Mouse (Mus musculus): ENCODE data around the gene Clec1b. TPM values are rescaled to one million over a fixed set of nuclear protein-coding genes. Genes with fewer than 3 reads are reported as not detected.

Clec1b gene
- polyA plus RNA-seq, 1 experiment from 2014 or later: 1.9 TPM

- peak; percentile 78 for ATAC-seq (ENCODE audit: low FRiP score, low TSS enrichment)
- Histone ChIP-seq H3K4me2 (ENCODE audit: low read length) (no peak overlapping the region), H3K36me3 (ENCODE audit: control insufficient read depth, insufficient read depth, low read length) (no peaks in the 10 kb centered on the region), H3K4me3 (replicated peaks; ENCODE audit: low read depth, low read length) (no peak overlapping the region), H3K9me3 (ENCODE audit: control insufficient read depth, low read length) (no peaks in the 10 kb centered on the region), H3K9ac (replicated peaks; ENCODE audit: low read length) (no peak overlapping the region), H3K27me3 (ENCODE audit: control insufficient read depth, insufficient read depth, low read length) (no peaks in the 10 kb centered on the region), H3K27ac (replicated peaks; ENCODE audit: low read depth, low read length) (no peak overlapping the region), H3K4me1 (ENCODE audit: control insufficient read depth, insufficient read depth, low read length) (no peaks in the 10 kb centered on the region)
- 24% methylated on average over 1 of the region's 1 CpGs for WGBS
- DNase-seq: peak; percentile 78
Observed at GRCm38 (mm10) chr6:129423734-129424072, 26.6 kb downstream of the Clec1b start.

DNA sequence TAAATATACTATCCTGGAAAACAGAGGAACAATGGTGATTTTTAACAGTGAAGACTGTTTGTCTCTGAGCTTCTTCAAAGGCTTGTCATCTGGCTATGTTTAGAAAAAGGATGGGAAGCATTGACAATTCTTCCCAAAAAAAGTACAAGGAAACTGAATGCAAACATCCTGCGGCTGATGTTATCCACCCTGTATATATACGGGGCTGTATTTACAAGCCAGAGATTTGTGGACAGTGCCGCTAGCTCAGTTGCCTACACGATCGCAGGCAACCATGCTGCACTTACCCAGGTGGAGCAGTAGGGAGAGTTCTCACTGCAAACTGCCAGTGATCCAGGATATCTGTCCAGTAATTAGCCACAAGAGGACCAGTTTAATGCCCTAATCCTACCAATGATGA, 28.1 kb downstream of the Clec1b start:
- no peak overlapping the region for H3K4me2 ChIP-seq (ENCODE audit: low read length)
- no peak overlapping the region for H3K27ac ChIP-seq (replicated peaks; ENCODE audit: low read depth, low read length)
- H3K4me3 ChIP-seq (replicated peaks; ENCODE audit: low read depth, low read length): no peak overlapping the region
- no peak overlapping the region for H3K9ac ChIP-seq (replicated peaks; ENCODE audit: low read length)
- H3K36me3 ChIP-seq (ENCODE audit: control insufficient read depth, insufficient read depth, low read length): no peaks in the 10 kb centered on the region
- no peak for DNase-seq
- H3K4me1 ChIP-seq (ENCODE audit: control insufficient read depth, insufficient read depth, low read length): no peaks in the 10 kb centered on the region
- H3K9me3 ChIP-seq (ENCODE audit: control insufficient read depth, low read length): no peaks in the 10 kb centered on the region
- WGBS: 86% methylated on average over 5 of the region's 5 CpGs
- H3K27me3 ChIP-seq (ENCODE audit: control insufficient read depth, insufficient read depth, low read length): no peaks in the 10 kb centered on the region
- no peak for ATAC-seq (ENCODE audit: low FRiP score, low TSS enrichment)

- H3K36me3 ChIP-seq (ENCODE audit: control insufficient read depth, insufficient read depth, low read length): no peaks in the 10 kb centered on the region
- no peak overlapping the region for H3K9ac ChIP-seq (replicated peaks; ENCODE audit: low read length)
- 53% methylated on average over 5 of the region's 5 CpGs for WGBS
- H3K4me1 ChIP-seq (ENCODE audit: control insufficient read depth, insufficient read depth, low read length): no peaks in the 10 kb centered on the region
- no peak overlapping the region for H3K4me2 ChIP-seq (ENCODE audit: low read length)
- no peak overlapping the region for H3K4me3 ChIP-seq (replicated peaks; ENCODE audit: low read depth, low read length)
- ATAC-seq (ENCODE audit: low FRiP score, low TSS enrichment) (no peak), DNase-seq (no peak)
- H3K27ac ChIP-seq (replicated peaks; ENCODE audit: low read depth, low read length): no peak overlapping the region
- no peaks in the 10 kb centered on the region for H3K27me3 ChIP-seq (ENCODE audit: control insufficient read depth, insufficient read depth, low read length)
- no peaks in the 10 kb centered on the region for H3K9me3 ChIP-seq (ENCODE audit: control insufficient read depth, low read length)
Observed at GRCm38 (mm10) chr6:129425812-129426211, 28.7 kb downstream of the Clec1b start.

DNA sequence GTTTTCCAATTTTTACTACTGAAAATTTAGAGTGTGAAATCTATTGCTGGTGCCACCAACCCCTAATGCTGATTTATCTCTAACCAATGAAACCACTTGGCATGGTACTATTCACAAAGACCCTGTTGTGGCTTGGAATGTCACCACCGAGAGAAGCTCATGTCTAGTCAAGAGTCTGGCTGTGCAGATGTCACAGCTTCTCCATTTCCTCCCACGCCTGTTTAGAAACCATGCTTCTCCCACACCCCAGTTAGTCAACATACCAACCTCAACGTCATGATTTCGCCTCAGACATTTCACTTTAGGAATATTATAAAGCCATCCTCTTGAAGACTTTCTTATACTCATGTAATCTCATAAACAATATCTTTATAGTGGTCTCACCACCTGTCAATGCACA, 30.2 kb downstream of the Clec1b start:
- H3K9me3 ChIP-seq (ENCODE audit: control insufficient read depth, low read length): no peaks in the 10 kb centered on the region
- no peak overlapping the region for H3K9ac ChIP-seq (replicated peaks; ENCODE audit: low read length)
- no peaks in the 10 kb centered on the region for H3K27me3 ChIP-seq (ENCODE audit: control insufficient read depth, insufficient read depth, low read length)
- DNase-seq (no peak), ATAC-seq (ENCODE audit: low FRiP score, low TSS enrichment) (no peak)
- H3K4me3 ChIP-seq (replicated peaks; ENCODE audit: low read depth, low read length): no peak overlapping the region
- no peaks in the 10 kb centered on the region for H3K36me3 ChIP-seq (ENCODE audit: control insufficient read depth, insufficient read depth, low read length)
- 87% methylated on average over 4 of the region's 4 CpGs for WGBS
- H3K4me1 ChIP-seq (ENCODE audit: control insufficient read depth, insufficient read depth, low read length): no peaks in the 10 kb centered on the region
- no peak overlapping the region for H3K4me2 ChIP-seq (ENCODE audit: low read length)
- no peak overlapping the region for H3K27ac ChIP-seq (replicated peaks; ENCODE audit: low read depth, low read length)

DNA sequence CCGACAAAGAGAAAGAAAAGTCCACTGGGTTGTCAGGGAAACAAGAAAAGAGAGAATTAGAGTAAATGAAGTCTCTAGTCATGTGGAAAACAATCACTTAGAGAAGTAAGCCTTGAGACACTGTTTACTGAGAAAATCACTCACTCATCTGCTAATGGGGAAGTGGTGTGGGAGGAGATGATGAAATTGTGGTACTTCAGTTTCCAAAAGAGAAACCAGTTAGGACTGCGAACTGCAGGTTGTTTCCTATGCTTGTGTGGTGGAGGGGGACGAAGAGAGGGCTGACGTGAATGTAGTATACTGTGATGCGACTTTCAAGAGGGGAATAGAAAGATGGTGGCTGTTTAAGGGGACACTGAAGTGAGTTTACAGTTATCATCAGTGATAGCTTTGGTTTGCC, 37.1 kb downstream of the Clec1b start:
- DNase-seq (no peak), ATAC-seq (ENCODE audit: low FRiP score, low TSS enrichment) (no peak)
- H3K36me3 ChIP-seq (ENCODE audit: control insufficient read depth, insufficient read depth, low read length): no peaks in the 10 kb centered on the region
- no peak overlapping the region for H3K27ac ChIP-seq (replicated peaks; ENCODE audit: low read depth, low read length)
- WGBS: 78% methylated on average over 5 of the region's 5 CpGs
- H3K9me3 ChIP-seq (ENCODE audit: control insufficient read depth, low read length): no peaks in the 10 kb centered on the region
- no peak overlapping the region for H3K4me2 ChIP-seq (ENCODE audit: low read length)
- no peaks in the 10 kb centered on the region for H3K4me1 ChIP-seq (ENCODE audit: control insufficient read depth, insufficient read depth, low read length)
- no peaks in the 10 kb centered on the region for H3K27me3 ChIP-seq (ENCODE audit: control insufficient read depth, insufficient read depth, low read length)
- H3K9ac ChIP-seq (replicated peaks; ENCODE audit: low read length): no peak overlapping the region
- no peak overlapping the region for H3K4me3 ChIP-seq (replicated peaks; ENCODE audit: low read depth, low read length)

- Histone ChIP-seq H3K4me1 (ENCODE audit: control insufficient read depth, insufficient read depth, low read length) (no peaks in the 10 kb centered on the region), H3K4me3 (replicated peaks; ENCODE audit: low read depth, low read length) (no peak overlapping the region), H3K27me3 (ENCODE audit: control insufficient read depth, insufficient read depth, low read length) (no peaks in the 10 kb centered on the region), H3K36me3 (ENCODE audit: control insufficient read depth, insufficient read depth, low read length) (no peaks in the 10 kb centered on the region), H3K27ac (replicated peaks; ENCODE audit: low read depth, low read length) (no peak overlapping the region), H3K4me2 (ENCODE audit: low read length) (no peak overlapping the region), H3K9ac (replicated peaks; ENCODE audit: low read length) (no peak overlapping the region), H3K9me3 (ENCODE audit: control insufficient read depth, low read length) (no peaks in the 10 kb centered on the region)
- DNase-seq (no peak), ATAC-seq (ENCODE audit: low FRiP score, low TSS enrichment) (no peak)
- 89% methylated on average over 3 of the region's 3 CpGs for WGBS
Observed at GRCm38 (mm10) chr6:129436025-129436424, 38.9 kb downstream of the Clec1b start.

DNA sequence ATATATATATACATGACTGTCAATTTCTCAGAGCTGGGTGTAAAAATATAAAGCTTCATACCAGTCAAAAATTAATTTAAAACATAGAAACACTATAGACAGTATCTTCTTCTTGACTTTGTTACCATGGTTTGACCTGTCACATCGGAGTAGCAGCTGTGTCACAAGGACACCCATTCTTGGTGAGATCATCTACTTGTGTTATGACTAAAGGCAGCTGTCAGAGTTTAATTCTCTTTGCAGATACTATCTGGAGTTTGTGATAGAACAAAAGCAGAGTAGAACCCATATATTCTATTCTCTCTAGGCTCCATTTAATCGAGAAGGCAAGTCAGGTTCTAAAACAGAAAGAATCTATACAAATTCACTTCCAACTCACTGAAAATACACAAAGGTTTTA, 40.9 kb downstream of the Clec1b start:
- ATAC-seq (ENCODE audit: low FRiP score, low TSS enrichment): no peak
- 89% methylated on average over 2 of the region's 2 CpGs for WGBS
- Histone ChIP-seq H3K27me3 (ENCODE audit: control insufficient read depth, insufficient read depth, low read length) (no peaks in the 10 kb centered on the region), H3K27ac (replicated peaks; ENCODE audit: low read depth, low read length) (no peak overlapping the region), H3K4me3 (replicated peaks; ENCODE audit: low read depth, low read length) (no peak overlapping the region), H3K4me2 (ENCODE audit: low read length) (no peak overlapping the region), H3K9ac (replicated peaks; ENCODE audit: low read length) (no peak overlapping the region), H3K36me3 (ENCODE audit: control insufficient read depth, insufficient read depth, low read length) (no peaks in the 10 kb centered on the region), H3K4me1 (ENCODE audit: control insufficient read depth, insufficient read depth, low read length) (no peaks in the 10 kb centered on the region), H3K9me3 (ENCODE audit: control insufficient read depth, low read length) (no peaks in the 10 kb centered on the region)
- DNase-seq: no peak

DNA sequence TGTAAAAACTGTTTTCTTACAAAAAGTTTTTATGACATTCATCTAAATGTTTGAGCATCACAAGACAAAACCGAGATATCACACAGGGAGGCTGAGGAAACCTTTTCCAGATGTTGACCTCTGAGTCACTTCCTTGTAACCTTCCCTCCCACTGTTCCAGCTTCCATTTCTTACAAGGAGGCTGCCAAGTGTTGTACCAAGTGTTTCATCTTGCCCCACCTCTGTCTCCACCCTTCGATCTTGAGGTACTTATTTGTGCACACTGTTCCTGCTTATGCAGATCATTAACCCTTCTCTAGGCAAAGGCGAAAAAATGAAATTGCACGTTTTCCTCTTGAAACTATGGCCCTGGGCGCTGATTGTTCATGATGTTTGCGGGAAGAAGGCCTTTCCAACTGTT, 52.6 kb downstream of the Clec1b start:
- 90% methylated on average over 6 of the region's 6 CpGs for WGBS
- Histone ChIP-seq H3K27ac (replicated peaks; ENCODE audit: low read depth, low read length) (no peak overlapping the region), H3K4me2 (ENCODE audit: low read length) (no peak overlapping the region), H3K9me3 (ENCODE audit: control insufficient read depth, low read length) (no peaks in the 10 kb centered on the region), H3K36me3 (ENCODE audit: control insufficient read depth, insufficient read depth, low read length) (no peaks in the 10 kb centered on the region), H3K9ac (replicated peaks; ENCODE audit: low read length) (no peak overlapping the region), H3K4me3 (replicated peaks; ENCODE audit: low read depth, low read length) (no peak overlapping the region), H3K4me1 (ENCODE audit: control insufficient read depth, insufficient read depth, low read length) (no peaks in the 10 kb centered on the region), H3K27me3 (ENCODE audit: control insufficient read depth, insufficient read depth, low read length) (no peaks in the 10 kb centered on the region)
- DNase-seq: no peak
- no peak for ATAC-seq (ENCODE audit: low FRiP score, low TSS enrichment)

- H3K4me2 ChIP-seq (ENCODE audit: low read length): no peak within 1 kb of the TSS
- 61% methylated on average over 13 of the region's 13 CpGs for WGBS
Observed at GRCm38 (mm10) chr6:129451411-129452039, 54.4 kb downstream of the Clec1b start, which contains the start of gene Clec1a. TSS of gene Clec1a (minus strand) at chr6:129452000.

More at GRCm38 (mm10) chr6:129451411-129452039, 54.4 kb downstream of the Clec1b start, which contains the start of gene Clec1a:
- no peaks in the 10 kb centered on the region for H3K36me3 ChIP-seq (ENCODE audit: control insufficient read depth, insufficient read depth, low read length)
- H3K4me3 ChIP-seq (replicated peaks; ENCODE audit: low read depth, low read length): no peak within 1 kb of the TSS
- H3K27me3 ChIP-seq (ENCODE audit: control insufficient read depth, insufficient read depth, low read length): no peaks in the 10 kb centered on the region
- H3K9me3 ChIP-seq (ENCODE audit: control insufficient read depth, low read length): no peaks in the 10 kb centered on the region
- DNase-seq: peak; percentile 48
- peak within 1 kb of the TSS; percentile 33; the same call in 1 of the 2 replicates for H3K27ac ChIP-seq (replicated peaks; ENCODE audit: low read depth, low read length)
- no peak within 1 kb of the TSS for H3K9ac ChIP-seq (replicated peaks; ENCODE audit: low read length)
- ATAC-seq (ENCODE audit: low FRiP score, low TSS enrichment): no peak
- no peaks in the 10 kb centered on the region for H3K4me1 ChIP-seq (ENCODE audit: control insufficient read depth, insufficient read depth, low read length)

Data from midbrain, embryonic 14.5 days (tissue).